Mouse (Mus musculus): ENCODE results near the gene Prpf3. TPM values are rescaled to one million over a fixed set of nuclear protein-coding genes. Genes with fewer than 3 reads are reported as not detected.

The Prpf3 gene
- polyA plus RNA-seq, 1 experiment, result 17.8 TPM

- TF ChIP-seq USF1 (IDR thresholded peaks at IDR 0.05; ENCODE audit: low read depth) (no peak), REST (IDR thresholded peaks at IDR 0.05; ENCODE audit: insufficient read depth, insufficient read length) (no peak), E2F4 (IDR thresholded peaks at IDR 0.05; ENCODE audit: insufficient read depth) (no peak), TCF12 (IDR thresholded peaks at IDR 0.05; ENCODE audit: insufficient read depth, poor library complexity, severe bottlenecking) (no peak), POLR2AphosphoS2 (IDR thresholded peaks at IDR 0.05; ENCODE audit: insufficient read length, low read depth) (no peak)
- peaks cover 4% of the 10 kb centered on the region for H3K36me3 ChIP-seq (ENCODE audit: control insufficient read depth, insufficient read depth)
Measured at GRCm38 (mm10) chr3:95887596-95887995, 31.9 kb upstream of the Prpf3 start.

GRCm38 (mm10) chr3:95884400-95884799 is 28.7 kb upstream of the Prpf3 start:
- TF ChIP-seq MYOG (IDR thresholded peaks at IDR 0.05; ENCODE audit: control insufficient read depth in 1 of 3, insufficient read depth in 1 of 3, insufficient read length in 2 of 3, low read depth in 2 of 3), result no peak
- TF ChIP-seq POLR2A (IDR thresholded peaks at IDR 0.05; ENCODE audit: insufficient read length, low read depth), result no peak
- TF ChIP-seq MAX (IDR thresholded peaks at IDR 0.05; ENCODE audit: low read depth), result no peak
- no peak for TF ChIP-seq POLR2AphosphoS2 (IDR thresholded peaks at IDR 0.05; ENCODE audit: insufficient read length, low read depth)
- TF ChIP-seq TCF12 (IDR thresholded peaks at IDR 0.05; ENCODE audit: insufficient read depth, poor library complexity, severe bottlenecking), result no peak
- Histone ChIP-seq H3K36me3 (ENCODE audit: control insufficient read depth, insufficient read depth) (peaks cover 6% of the 10 kb centered on the region), H3K4me3 (no peak overlapping the region), H3K79me2 (ENCODE audit: control insufficient read depth, insufficient read depth) (no peaks in the 10 kb centered on the region), H3ac (ENCODE audit: control insufficient read depth, insufficient read length) (no peak overlapping the region), H3K4me2 (ENCODE audit: low read depth) (no peak overlapping the region), H3K27me3 (ENCODE audit: control insufficient read depth, insufficient read depth, insufficient read length) (no peaks in the 10 kb centered on the region)

More at GRCm38 (mm10) chr3:95887596-95887995, 31.9 kb upstream of the Prpf3 start:
- Histone ChIP-seq H3K4me2 (ENCODE audit: low read depth) (no peak overlapping the region), H3ac (ENCODE audit: control insufficient read depth, insufficient read length) (no peak overlapping the region), H3K79me2 (ENCODE audit: control insufficient read depth, insufficient read depth) (no peaks in the 10 kb centered on the region), H3K27me3 (ENCODE audit: control insufficient read depth, insufficient read depth, insufficient read length) (no peaks in the 10 kb centered on the region), H3K4me3 (no peak overlapping the region)

GRCm38 (mm10) chr3:95882816-95883425 is 27.2 kb upstream of the Prpf3 start:
- Histone ChIP-seq H3K36me3 (ENCODE audit: control insufficient read depth, insufficient read depth) (peaks cover 8% of the 10 kb centered on the region), H3K27me3 (ENCODE audit: control insufficient read depth, insufficient read depth, insufficient read length) (no peaks in the 10 kb centered on the region), H3K79me2 (ENCODE audit: control insufficient read depth, insufficient read depth) (no peaks in the 10 kb centered on the region), H3K4me2 (ENCODE audit: low read depth) (peak overlapping the region; percentile 80), H3K4me3 (peak overlapping the region; percentile 62), H3ac (ENCODE audit: control insufficient read depth, insufficient read length) (peak overlapping the region; percentile 7)
- no peak for TF ChIP-seq REST (IDR thresholded peaks at IDR 0.05; ENCODE audit: insufficient read depth, insufficient read length)
- TF ChIP-seq TCF3 (IDR thresholded peaks at IDR 0.05; ENCODE audit: insufficient read length, low read depth), result no peak
- no peak for TF ChIP-seq MYOD1 (IDR thresholded peaks at IDR 0.05; ENCODE audit: control insufficient read depth in 1 of 3, insufficient read length in 2 of 3, low read depth in 2 of 3)
- no peak for TF ChIP-seq TCF12 (IDR thresholded peaks at IDR 0.05; ENCODE audit: insufficient read depth, poor library complexity, severe bottlenecking)
- TF ChIP-seq POLR2AphosphoS2 (IDR thresholded peaks at IDR 0.05; ENCODE audit: insufficient read length, low read depth), result no peak
- no peak for TF ChIP-seq USF1 (IDR thresholded peaks at IDR 0.05; ENCODE audit: low read depth)
- no peak for TF ChIP-seq MAX (IDR thresholded peaks at IDR 0.05; ENCODE audit: low read depth)
- TF ChIP-seq SRF (IDR thresholded peaks at IDR 0.05; ENCODE audit: control insufficient read depth, insufficient read length, low read depth), result no peak
- no peak for TF ChIP-seq CEBPB (IDR thresholded peaks at IDR 0.05; ENCODE audit: insufficient read depth, poor library complexity, severe bottlenecking)
- no peak for TF ChIP-seq MYOG (IDR thresholded peaks at IDR 0.05; ENCODE audit: control insufficient read depth in 1 of 3, insufficient read depth in 1 of 3, insufficient read length in 2 of 3, low read depth in 2 of 3)
- no peak for TF ChIP-seq POLR2A (IDR thresholded peaks at IDR 0.05; ENCODE audit: insufficient read length, low read depth)

GRCm38 (mm10) chr3:95881979-95882815 is 26.5 kb upstream of the Prpf3 start, which contains the start of gene Ciart:
Gene Ciart, minus strand, starts transcription at chr3:95882251.
- peak in 1 of 3 experiments; percentile 39 for TF ChIP-seq MYOG (IDR thresholded peaks at IDR 0.05; ENCODE audit: control insufficient read depth in 1 of 3, insufficient read depth in 1 of 3, insufficient read length in 2 of 3, low read depth in 2 of 3)
- peak; percentile 91 for TF ChIP-seq POLR2AphosphoS2 (IDR thresholded peaks at IDR 0.05; ENCODE audit: insufficient read length, low read depth)
- no peak for TF ChIP-seq E2F4 (IDR thresholded peaks at IDR 0.05; ENCODE audit: insufficient read depth)
- peak; percentile 89 for TF ChIP-seq POLR2A (IDR thresholded peaks at IDR 0.05; ENCODE audit: insufficient read length, low read depth)
- TF ChIP-seq CEBPB (IDR thresholded peaks at IDR 0.05; ENCODE audit: insufficient read depth, poor library complexity, severe bottlenecking), result peak; percentile 62; the same call in 1 of the 2 replicates
- TF ChIP-seq MYOD1 (IDR thresholded peaks at IDR 0.05; ENCODE audit: control insufficient read depth in 1 of 3, insufficient read length in 2 of 3, low read depth in 2 of 3), result peak in 1 of 3 experiments; percentile 27
- peak; percentile 99 for TF ChIP-seq USF1 (IDR thresholded peaks at IDR 0.05; ENCODE audit: low read depth)
- peak; percentile 91 for TF ChIP-seq MAX (IDR thresholded peaks at IDR 0.05; ENCODE audit: low read depth)
- TF ChIP-seq SRF (IDR thresholded peaks at IDR 0.05; ENCODE audit: control insufficient read depth, insufficient read length, low read depth), result peak; percentile 60
- no peak for TF ChIP-seq TCF3 (IDR thresholded peaks at IDR 0.05; ENCODE audit: insufficient read length, low read depth)
- TF ChIP-seq REST (IDR thresholded peaks at IDR 0.05; ENCODE audit: insufficient read depth, insufficient read length), result no peak
- H3K27me3 ChIP-seq (ENCODE audit: control insufficient read depth, insufficient read depth, insufficient read length), result no peaks in the 10 kb centered on the region
- H3K4me3 ChIP-seq, result peak within 1 kb of the TSS; percentile 62
- H3K4me2 ChIP-seq (ENCODE audit: low read depth), result peak within 1 kb of the TSS; percentile 80
- H3K79me2 ChIP-seq (ENCODE audit: control insufficient read depth, insufficient read depth), result no peaks in the 10 kb centered on the region
- peak within 1 kb of the TSS; percentile 7 for H3ac ChIP-seq (ENCODE audit: control insufficient read depth, insufficient read length)
- peaks cover 7% of the 10 kb centered on the region for H3K36me3 ChIP-seq (ENCODE audit: control insufficient read depth, insufficient read depth)

All from myocyte (in vitro differentiated cells).